Mouse (Mus musculus) heart, postnatal 0 days (tissue): Measurements from ENCODE around the gene Cul4a.

Source experiments
- CTCF ChIP-seq: IDR thresholded peaks from 2 replicates; pipeline ENCODE4 v1.5.1; 2016; ENCODE audit warnings: antibody characterized with exemption, control low read depth, low read depth
- EP300 ChIP-seq: IDR thresholded peaks from 2 replicates; pipeline ENCODE4 v1.6.1; 2016; ENCODE audit warnings: antibody characterized with exemption, low read depth

DNA sequence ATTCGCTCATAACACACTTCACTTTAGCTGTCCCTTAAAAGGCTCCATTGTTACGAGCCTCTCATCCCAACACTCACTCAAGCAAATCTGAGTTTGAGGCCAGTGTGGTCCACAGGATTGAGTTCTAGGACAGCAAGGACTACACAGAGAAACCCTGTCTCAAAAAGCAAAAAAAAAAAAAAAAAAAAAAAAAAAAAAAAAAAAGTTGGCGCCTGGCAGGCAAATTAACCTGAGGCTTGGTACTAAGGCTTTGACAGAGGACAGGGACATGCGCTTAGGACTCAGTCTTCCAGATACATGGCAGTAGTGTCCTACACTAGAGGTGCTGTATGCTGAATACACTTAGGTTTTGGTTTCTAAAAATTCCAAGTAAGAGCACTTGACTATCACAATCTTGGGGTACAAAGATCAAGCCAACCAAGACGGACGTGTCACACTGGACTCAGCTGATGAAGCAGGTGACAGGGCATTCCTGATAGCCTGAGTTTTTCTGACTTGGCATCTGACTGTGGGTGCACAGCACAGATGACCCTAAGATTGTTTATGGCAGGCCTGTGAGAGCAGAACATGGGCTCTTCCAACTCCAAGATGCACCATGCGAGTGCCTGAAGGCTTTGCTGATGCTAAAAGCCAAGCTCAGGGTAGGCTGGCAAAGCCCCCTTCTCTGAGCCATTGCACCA, 71.9 kb downstream of the Cul4a start:
- TF ChIP-seq CTCF (no peak), EP300 (no peak)
